Mouse (Mus musculus): Measurements from ENCODE around the gene Smco2. TPM values are rescaled to one million over a fixed set of nuclear protein-coding genes. Genes with fewer than 3 reads are reported as not detected.

Gene Smco2
- not detected for total RNA-seq (2021)

- DNase-seq, result no peak
- intact Hi-C loops (cut with DNase I), result no loop called here
These were observed at the start of gene Smco2 for GRCm38 (mm10) chr6:146850050-146850449. TSS of gene Smco2 (plus strand) at chr6:146850104.

- intact Hi-C loops (cut with DNase I), result no loop called here
- DNase-seq, result no peak
These were observed 39.9 kb upstream of the Smco2 start for GRCm38 (mm10) chr6:146809991-146810390.

GRCm38 (mm10) chr6:146813007-146813406 is 36.9 kb upstream of the Smco2 start:
- intact Hi-C loops (cut with DNase I), result no loop called here
- DNase-seq, result no peak

DNA sequence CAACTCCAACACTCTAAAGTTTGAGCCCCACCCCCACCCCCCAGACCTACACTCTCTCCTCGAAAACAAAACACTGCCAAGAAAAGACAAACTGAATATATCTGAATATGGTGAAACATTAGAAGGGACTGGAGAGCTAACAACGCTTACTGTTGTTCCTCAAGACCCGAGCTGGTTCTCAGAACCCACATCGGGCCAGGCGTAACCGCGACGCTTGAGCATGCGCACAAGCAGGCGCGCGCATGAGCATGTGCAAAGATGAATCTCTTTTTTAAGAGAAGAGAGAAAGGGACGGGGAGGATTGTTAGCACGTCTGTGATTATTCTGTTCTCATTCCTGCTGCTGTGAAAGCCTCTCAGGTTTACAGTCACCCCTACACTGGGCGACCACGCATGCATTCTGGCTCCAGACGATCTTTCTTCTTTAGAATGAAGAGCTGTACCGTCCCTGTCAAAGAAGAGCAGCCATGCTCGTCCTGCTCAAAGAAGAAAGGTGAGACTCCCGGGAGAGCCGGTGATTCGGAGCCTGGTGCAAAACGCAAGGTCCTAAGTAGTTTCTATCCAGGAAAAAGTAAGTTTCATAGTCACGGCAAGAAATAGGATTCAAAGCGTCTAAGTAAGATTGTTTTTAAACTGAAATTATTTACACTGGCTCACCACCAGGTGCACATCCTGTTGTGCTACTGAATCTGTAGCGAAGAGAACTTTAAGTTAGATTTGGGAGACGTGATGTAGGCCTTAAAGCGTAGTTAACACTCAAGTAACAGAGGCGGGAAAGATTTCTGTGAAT is 29.5 kb upstream of the Smco2 start:
- DNase-seq, result no peak
- intact Hi-C loops (cut with DNase I), result no loop called here

DNA sequence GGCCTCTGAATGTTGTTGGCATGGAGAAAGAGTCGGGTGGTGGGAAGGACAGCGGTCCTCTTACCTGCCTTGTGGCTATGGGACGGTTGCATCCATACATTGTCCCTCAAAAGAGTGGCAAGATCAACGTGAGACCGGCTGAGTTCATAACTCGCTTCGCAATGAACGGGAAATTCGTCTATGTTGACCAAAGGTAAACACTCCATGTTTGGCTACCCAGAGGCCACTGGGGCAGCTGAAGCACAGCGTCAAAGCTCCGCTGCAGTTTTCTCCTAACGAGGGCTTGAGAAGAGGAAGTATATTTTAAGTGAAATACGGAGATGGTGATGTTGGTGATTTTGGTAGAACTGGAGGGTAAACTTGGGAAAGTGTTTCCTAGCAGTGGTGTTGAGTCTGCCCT is 27.9 kb upstream of the Smco2 start:
- intact Hi-C loops (cut with DNase I), result no loop called here

GRCm38 (mm10) chr6:146824727-146825486 is 25.0 kb upstream of the Smco2 start:
- intact Hi-C loops (cut with DNase I), result no loop called here
- peak; percentile 61 for DNase-seq

More for the DNA sequence above, 27.9 kb upstream of the Smco2 start:
- no peak for DNase-seq

GRCm38 (mm10) chr6:146825487-146825773 is 24.5 kb upstream of the Smco2 start:
- no peak for DNase-seq
- intact Hi-C loops (cut with DNase I), result no loop called here

DNA sequence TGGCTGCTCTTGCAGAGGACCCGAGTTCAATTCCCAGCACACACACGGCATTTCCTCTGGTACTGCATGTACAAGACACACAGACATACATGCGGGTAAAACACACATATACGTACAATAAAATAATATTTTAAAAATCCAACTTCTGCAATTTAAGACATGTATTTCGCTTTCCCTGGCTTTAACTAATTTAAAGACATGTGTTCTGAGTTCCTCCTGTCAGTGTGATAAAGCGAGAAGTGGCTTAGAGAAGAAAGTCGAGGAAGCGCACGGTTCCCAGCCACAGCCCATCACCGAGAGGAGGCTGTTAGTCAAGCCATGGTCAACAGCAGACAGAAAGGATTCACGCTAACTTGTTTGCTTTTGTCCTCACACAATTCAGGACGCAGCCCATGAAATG is 18.6 kb upstream of the Smco2 start:
- intact Hi-C loops (cut with DNase I), result loop anchor here (10.0 kb wide), 2 partner anchors 133 to 163 kb away; no protein-coding TSS in a partner anchor
- DNase-seq, result no peak

- intact Hi-C loops (cut with DNase I), result loop anchor here (10.0 kb wide), 2 partner anchors 131 to 161 kb away; no protein-coding TSS in a partner anchor
- peak; percentile 18 for DNase-seq
These were observed 16.2 kb upstream of the Smco2 start for GRCm38 (mm10) chr6:146833485-146834314.

DNA sequence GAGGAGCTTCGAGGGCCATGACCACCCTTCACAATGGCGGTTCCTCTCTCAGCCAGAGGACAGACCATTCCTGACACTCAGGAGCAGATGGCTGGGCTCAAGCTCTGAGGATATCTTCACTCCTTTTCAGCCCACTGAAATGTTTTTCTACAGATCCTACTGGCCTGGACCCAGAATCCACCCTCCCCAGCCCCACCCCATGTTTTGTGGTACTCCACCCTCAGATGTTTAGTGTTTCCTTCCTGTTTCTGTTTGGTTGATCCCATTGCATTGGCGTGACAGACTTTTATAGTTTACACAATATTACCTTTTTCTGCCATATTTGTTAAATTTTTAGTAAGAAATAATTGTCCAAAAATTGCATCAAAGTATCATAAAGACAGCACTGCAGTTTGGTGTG is 15.6 kb upstream of the Smco2 start:
- intact Hi-C loops (cut with DNase I), result loop anchor here (10.0 kb wide), 2 partner anchors 130 to 160 kb away; no protein-coding TSS in a partner anchor
- no peak for DNase-seq

DNA sequence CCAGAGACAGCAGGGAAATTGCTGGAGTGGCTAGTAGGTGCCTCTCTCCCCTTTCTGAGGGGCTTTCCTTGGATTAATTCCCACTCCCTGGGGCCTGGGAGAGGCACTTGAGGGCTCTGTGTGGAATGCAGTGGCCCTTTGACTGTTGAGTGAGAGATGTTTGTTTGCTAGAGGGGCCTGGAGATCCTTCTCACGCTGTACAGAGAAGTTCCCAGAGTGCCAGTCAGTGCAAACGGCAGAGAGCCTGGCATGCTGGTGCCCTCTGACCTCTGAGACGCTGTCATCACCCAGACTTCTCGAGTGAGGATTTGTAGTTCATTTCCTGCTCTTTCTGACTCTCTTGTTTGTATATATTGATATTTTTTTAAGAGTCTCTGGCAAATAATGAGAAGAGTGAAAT is 14.1 kb upstream of the Smco2 start:
- no peak for DNase-seq
- intact Hi-C loops (cut with DNase I), result loop anchor here (10.0 kb wide), 2 partner anchors 129 to 159 kb away; no protein-coding TSS in a partner anchor

- no peak for DNase-seq
- intact Hi-C loops (cut with DNase I), result loop anchor here (10.0 kb wide), 2 partner anchors 127 to 157 kb away; no protein-coding TSS in a partner anchor
These were observed 12.6 kb upstream of the Smco2 start for GRCm38 (mm10) chr6:146837316-146837715.

- no peak for DNase-seq
- intact Hi-C loops (cut with DNase I), result loop anchor here (10.0 kb wide), 2 partner anchors 126 to 156 kb away; no protein-coding TSS in a partner anchor
These were observed 11.5 kb upstream of the Smco2 start for GRCm38 (mm10) chr6:146838366-146838765.

DNA sequence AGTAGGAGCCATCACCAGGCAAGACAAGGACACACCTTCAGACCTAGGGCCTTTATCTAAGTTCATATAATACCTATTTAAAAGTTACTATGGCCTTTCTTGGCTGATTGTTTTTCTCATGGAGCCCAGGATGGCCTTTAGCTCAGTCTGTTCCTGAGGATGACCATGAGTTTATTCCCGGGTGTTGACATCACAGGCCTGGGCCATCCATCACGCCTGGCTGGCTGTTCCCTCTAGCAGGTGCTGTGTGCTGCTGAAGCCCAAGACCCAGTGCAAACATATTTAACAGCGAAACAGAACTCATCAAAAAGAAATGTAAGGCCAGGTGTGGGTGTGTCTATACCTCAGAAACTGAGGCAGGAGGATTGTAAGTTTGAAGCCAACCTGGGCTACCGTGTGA is 11.0 kb upstream of the Smco2 start:
- intact Hi-C loops (cut with DNase I), result loop anchor here (10.0 kb wide), 2 partner anchors 126 to 156 kb away; no protein-coding TSS in a partner anchor
- DNase-seq, result no peak

DNA sequence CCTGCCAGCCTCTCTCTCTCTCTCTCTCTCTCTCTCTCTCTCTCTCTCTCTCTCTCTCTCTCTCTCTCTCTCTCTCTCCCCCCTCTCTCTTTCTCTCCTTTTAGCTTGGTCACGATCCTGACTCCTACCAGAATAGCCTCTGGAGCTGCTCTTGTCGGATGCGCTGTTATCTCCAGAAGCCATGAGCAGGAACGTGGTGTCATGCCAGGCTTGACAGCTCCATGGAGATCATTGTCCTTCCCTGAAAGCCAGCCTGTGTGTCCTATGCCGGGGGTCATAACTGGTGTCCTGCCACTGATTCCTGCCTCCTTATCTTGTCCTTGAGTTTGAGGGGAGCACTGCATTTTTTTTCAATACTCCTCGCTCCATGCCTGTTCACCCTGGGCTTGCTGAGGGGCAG is 5.0 kb upstream of the Smco2 start:
- intact Hi-C loops (cut with DNase I), result no loop called here
- no peak for DNase-seq

DNA sequence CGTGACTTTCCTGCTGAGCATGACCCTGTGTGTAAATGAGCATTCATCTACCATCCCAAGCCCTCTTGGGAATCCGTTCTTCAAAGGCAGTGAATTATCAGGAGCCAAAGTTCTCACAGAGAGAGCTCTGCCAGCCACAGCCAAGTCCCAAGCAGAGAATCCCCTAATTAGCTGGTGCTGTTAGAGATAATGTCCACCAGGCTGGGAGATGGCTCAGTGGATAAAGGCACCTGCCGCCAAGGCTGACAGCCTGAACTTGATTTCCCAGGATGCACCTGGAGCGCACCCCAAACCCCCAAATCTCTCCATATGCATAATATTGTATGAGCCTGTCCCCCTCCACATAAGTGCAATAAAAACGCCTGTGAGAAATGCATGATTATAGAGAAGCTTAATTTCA is 4.6 kb upstream of the Smco2 start:
- intact Hi-C loops (cut with DNase I), result no loop called here
- DNase-seq, result no peak

DNA sequence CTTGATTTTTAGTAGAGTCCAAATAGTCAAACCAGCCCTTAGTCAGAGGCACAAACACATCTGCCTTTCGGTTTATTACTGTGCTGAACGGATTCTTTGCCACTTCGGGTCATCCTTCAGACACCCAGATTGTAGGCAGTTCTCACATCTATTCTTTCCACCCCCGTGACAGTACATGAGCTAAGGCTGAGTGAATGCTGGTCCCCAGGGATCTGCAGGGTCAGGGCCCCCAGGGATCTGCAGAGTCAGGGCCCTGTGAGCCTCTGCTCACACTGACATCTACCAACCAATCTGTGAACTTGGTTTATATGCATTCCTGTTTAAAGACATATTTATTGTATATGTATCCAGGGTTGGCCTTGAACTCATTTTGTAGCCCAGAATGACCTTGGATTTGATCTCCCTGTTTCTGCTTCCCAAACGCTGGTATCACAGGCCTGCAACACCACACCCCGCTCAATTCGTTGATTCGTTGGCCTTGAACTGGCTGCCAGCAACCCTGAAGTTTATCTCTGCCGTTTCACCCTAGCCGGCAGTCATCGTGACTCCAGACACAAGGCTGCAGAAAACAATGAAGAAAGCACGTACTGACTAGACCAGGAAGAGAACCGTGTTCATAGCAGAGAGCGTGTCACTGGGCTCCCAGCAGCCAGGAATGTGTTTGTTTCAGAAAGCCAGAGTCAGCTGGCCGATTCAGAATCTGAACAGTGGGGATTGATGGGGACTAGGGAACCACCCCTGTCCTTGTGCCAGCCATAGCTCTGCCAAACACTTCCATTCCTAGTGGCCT is 3.7 kb upstream of the Smco2 start:
- no peak for DNase-seq
- intact Hi-C loops (cut with DNase I), result no loop called here

DNA sequence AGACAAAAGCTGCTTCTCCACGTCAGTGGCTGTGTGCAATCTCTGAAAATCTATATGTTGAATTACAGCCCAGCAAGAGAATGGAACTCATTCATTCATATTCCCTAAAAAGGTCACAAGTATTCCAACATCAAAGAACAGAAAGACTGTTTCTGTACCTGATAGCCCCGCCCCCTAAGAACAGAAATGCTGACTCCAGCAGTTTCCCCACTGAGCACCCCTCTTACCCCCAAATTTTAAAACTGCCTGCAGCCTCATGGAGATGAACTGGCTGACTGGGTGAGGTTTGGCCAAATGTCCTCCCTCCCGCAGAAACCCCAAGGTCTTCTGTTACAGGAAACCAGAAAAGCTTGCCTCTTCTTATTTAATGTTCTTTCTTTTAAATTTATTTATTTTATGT is 2.5 kb upstream of the Smco2 start:
- intact Hi-C loops (cut with DNase I), result no loop called here
- DNase-seq, result no peak

DNA sequence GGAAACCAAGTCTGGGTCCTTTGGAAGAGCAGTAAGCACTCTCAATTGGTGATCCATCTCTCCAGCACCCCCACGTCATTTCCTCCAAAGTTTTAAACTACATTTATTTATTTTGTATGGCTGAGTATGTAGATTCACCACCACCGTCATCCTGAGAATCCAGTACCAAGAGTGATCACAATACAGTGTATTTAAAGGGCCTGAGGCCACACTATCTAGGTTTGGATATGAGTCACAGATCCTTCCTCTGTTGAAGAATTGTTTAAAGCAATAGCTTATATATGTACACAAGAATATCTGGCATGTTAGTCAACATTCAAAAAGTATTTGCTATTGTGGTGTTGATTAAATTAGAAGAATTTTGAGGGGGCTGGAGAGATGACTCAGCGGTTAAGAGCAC is 1.6 kb upstream of the Smco2 start:
- intact Hi-C loops (cut with DNase I), result no loop called here
- DNase-seq, result no peak

- DNase-seq, result no peak
- intact Hi-C loops (cut with DNase I), result no loop called here
These were observed 2.0 kb downstream of the Smco2 start for GRCm38 (mm10) chr6:146851916-146852315.

Measured in left cerebral cortex, postnatal 4 days (tissue).